Mouse (Mus musculus): ENCODE measurements around the gene Mtus2. TPM values are rescaled to one million over a fixed set of nuclear protein-coding genes. Genes with fewer than 3 reads are reported as not detected.
"Not testable (repeated sequence)": the region's sequence is repeated elsewhere in the genome, so short reads cannot be mapped to it uniquely, and the experiment has no call there.

Gene Mtus2
- polyA plus RNA-seq, 1 experiment from 2014 or later: 13.7 TPM

DNA sequence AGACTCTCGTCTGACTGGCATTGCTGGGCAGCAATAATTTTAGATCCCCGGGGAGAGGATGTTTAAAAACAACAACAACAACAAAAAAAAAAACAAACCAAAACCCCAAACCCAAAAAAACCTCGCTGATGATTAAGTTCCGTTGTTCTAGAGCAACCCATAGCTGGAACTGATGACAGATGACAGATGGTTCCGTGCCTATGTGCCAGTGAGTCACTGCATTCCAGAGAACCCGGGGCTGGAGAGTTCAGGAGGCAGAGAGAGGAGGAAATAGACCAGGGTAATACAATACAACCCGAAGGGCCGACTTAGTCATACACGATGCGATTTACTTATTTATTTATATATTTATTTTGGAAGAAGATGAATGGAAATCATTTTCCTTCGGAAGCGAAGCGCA lies 22.0 kb upstream of the Mtus2 start:
- H3K9me3 ChIP-seq (replicated peaks): 0 out of 2 replicates have a peak, but pooled peaks cover 4% of the 10 kb centered on the region
- H3K4me1 ChIP-seq: no peaks in the 10 kb centered on the region
- no peaks in the 10 kb centered on the region for H3K36me3 ChIP-seq (ENCODE audit: poor library complexity, severe bottlenecking)
- no peak for ATAC-seq
- H3K4me2 ChIP-seq: no peak overlapping the region
- H3K27me3 ChIP-seq: no peaks in the 10 kb centered on the region
- WGBS: 93% methylated on average over 13 of the region's 13 CpGs
- no peak overlapping the region for H3K9ac ChIP-seq
- H3K4me3 ChIP-seq: no peak overlapping the region
- H3K27ac ChIP-seq: no peak overlapping the region

DNA sequence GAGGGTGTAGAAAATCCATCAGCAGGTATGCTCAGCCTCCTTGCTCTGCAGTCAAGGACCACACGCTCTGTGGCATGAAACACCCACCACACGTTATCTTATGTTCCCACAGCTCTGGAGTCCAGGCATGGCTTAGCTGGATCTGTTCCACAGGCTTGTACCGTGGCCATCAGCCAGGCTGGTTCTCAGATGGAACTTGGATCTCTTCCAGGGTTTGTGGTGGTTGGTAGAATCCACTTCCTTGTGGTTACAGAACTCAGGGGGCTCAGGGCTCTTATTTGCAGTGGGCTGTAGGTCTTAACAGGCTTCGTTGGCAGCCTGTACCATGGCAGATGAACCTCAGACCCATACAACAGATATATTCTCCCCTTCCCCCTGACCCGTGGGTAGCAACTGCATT lies 17.9 kb upstream of the Mtus2 start:
- 0 out of 2 replicates have a peak, but pooled peaks cover 12% of the 10 kb centered on the region for H3K9me3 ChIP-seq (replicated peaks)
- 78% methylated on average over 5 of the region's 5 CpGs for WGBS
- H3K27me3 ChIP-seq: no peaks in the 10 kb centered on the region
- ATAC-seq: no peak
- no peak overlapping the region for H3K9ac ChIP-seq
- H3K4me3 ChIP-seq: no peak overlapping the region
- H3K36me3 ChIP-seq (ENCODE audit: poor library complexity, severe bottlenecking): no peaks in the 10 kb centered on the region
- H3K4me2 ChIP-seq: no peak overlapping the region
- H3K4me1 ChIP-seq: no peaks in the 10 kb centered on the region
- no peak overlapping the region for H3K27ac ChIP-seq

DNA sequence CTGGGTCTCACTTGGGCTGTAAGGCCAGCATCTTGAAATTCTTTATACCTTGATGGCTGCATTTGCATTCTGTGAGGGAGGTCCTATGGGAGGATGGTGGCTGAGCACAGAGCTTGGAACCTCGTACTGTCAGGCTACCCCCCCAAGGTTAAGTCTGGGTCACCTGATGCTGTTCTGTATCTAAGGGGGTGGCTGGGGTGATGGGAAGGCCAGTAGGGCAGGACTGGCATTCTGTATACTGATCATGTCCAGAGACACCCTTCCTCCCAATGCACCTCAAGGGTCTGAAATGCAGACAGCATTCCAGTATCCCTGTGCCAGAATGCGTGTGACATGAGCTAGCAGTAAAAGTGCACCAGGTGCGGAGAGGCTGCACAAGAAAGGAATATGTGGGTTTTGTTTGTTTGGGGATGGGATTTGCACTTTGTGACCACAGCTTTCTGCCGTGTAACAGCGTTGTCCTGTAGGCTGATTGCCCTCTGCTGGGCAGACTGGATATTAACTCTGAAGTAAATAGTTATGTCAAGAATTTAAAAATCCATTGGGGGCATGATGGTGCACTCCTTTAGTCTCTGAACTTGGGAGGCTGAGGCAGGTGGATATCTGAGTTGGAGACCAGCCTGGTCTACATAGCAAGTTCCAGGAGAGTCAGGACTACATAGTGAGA lies 12.0 kb upstream of the Mtus2 start:
- 45% methylated on average over 5 of the region's 5 CpGs for WGBS
- ATAC-seq: no peak
- H3K27ac ChIP-seq: no peak overlapping the region

DNA sequence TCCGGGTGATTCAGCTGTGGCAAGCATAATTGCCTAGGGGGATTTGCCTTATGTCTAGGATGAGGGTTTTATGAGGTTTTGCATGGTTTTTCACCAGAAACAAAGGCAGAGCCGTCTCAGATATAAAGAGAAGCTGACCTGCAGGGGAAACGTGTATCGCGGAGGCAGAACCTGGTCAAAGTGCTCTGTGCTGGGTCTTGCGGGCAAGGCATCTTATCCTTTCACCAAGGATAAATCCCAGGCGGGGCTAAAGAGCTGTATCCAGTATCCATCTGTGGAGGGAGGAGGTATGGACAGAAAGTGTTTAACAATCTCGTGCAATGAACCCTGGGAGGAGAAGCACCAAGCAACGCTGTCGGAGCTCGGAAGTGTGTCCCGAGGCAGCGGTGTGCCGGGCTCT lies 7.2 kb upstream of the Mtus2 start:
- H3K36me3 ChIP-seq (ENCODE audit: poor library complexity, severe bottlenecking): no peaks in the 10 kb centered on the region
- WGBS: 79% methylated on average over 14 of the region's 14 CpGs
- no peak overlapping the region for H3K27ac ChIP-seq
- no peaks in the 10 kb centered on the region for H3K27me3 ChIP-seq
- ATAC-seq: no peak
- no peaks in the 10 kb centered on the region for H3K9me3 ChIP-seq (replicated peaks)
- H3K9ac ChIP-seq: no peak overlapping the region
- H3K4me1 ChIP-seq: no peaks in the 10 kb centered on the region
- H3K4me3 ChIP-seq: no peak overlapping the region
- H3K4me2 ChIP-seq: no peak overlapping the region

More for the DNA sequence above, 12.0 kb upstream of the Mtus2 start:
- Histone ChIP-seq H3K4me2 (no peak overlapping the region), H3K9ac (no peak overlapping the region), H3K27me3 (no peaks in the 10 kb centered on the region), H3K4me1 (no peaks in the 10 kb centered on the region), H3K9me3 (replicated peaks) (0 out of 2 replicates have a peak, but pooled peaks cover 8% of the 10 kb centered on the region), H3K36me3 (ENCODE audit: poor library complexity, severe bottlenecking) (no peaks in the 10 kb centered on the region), H3K4me3 (no peak overlapping the region)

DNA sequence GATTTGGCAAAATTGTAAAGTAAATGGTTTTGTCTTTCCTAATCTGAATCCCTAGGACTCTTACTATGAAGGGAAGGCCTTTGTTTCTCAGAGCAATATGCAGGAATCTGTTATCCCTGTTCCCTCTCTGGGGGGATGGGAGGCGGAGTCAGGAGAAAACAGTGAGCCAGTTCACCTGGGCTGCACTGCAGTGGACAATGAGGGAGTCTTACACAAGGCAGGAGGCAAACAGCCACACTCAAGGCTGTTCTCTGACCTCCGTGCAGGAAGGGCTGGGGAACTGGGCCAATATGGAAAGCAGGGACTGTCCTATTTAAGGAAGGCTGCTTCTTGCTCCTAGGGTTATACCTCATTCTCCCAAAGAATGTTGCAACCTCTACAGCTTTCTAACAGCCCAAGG lies 5.4 kb upstream of the Mtus2 start:
- no peaks in the 10 kb centered on the region for H3K36me3 ChIP-seq (ENCODE audit: poor library complexity, severe bottlenecking)
- 45% methylated on average over 2 of the region's 2 CpGs for WGBS
- H3K9me3 ChIP-seq (replicated peaks): no peaks in the 10 kb centered on the region

DNA sequence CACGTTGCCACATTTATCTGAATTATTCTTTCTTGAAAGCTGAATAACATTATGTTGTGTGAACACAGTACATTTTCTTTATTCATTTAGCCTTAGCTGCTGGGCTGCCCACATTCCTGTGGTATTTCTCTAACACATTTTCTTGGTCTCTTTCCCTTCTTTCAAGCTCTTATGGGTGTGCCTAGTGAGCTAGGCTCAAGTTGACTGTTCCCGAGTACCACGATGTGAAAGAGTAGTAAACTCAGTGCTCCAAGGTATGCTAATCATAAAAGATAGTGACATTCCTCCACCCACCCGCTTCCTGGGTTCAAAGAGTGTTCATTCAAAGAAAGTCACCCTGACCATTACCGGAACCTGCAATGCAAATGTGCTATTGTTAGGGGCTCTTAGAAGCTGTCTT lies 3.9 kb upstream of the Mtus2 start:
- not testable (repeated sequence) for H3K9ac ChIP-seq; H3K27ac ChIP-seq; H3K36me3 ChIP-seq (ENCODE audit: poor library complexity, severe bottlenecking); H3K4me2 ChIP-seq; H3K9me3 ChIP-seq (replicated peaks); ATAC-seq; H3K4me3 ChIP-seq
- H3K4me1 ChIP-seq: peaks cover 20% of the 10 kb centered on the region
- H3K27me3 ChIP-seq: peaks cover 23% of the 10 kb centered on the region
- 89% methylated on average over 5 of the region's 5 CpGs for WGBS

More for the DNA sequence above, 5.4 kb upstream of the Mtus2 start:
- Histone ChIP-seq H3K27me3 (peaks cover 19% of the 10 kb centered on the region), H3K4me3 (no peak overlapping the region), H3K4me1 (peaks cover 9% of the 10 kb centered on the region), H3K27ac (no peak overlapping the region), H3K4me2 (no peak overlapping the region), H3K9ac (no peak overlapping the region)
- no peak for ATAC-seq

DNA sequence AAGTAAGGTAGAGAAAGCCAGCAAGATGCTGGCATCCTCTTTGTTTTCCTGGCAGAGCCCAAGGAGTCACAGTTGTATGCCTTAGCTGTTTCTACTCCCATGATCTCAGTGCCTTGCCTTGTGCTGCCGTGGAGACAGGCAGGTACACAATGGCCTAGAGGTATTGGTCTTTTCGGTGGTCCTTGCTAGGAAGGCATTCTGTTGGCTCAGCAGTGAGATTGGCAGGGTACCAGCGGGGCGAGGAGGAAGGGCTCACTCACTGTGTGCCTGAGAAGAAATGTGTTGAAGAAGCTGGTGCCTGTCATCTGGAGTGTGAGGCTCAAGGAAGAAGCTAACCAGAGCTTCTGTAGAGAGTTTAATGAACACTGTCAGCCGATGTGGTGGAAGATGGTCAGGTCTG lies 1.4 kb upstream of the Mtus2 start:
- Histone ChIP-seq H3K27me3 (peaks cover 29% of the 10 kb centered on the region), H3K36me3 (ENCODE audit: poor library complexity, severe bottlenecking) (no peaks in the 10 kb centered on the region), H3K4me3 (no peak overlapping the region), H3K9ac (no peak overlapping the region), H3K9me3 (replicated peaks) (no peaks in the 10 kb centered on the region), H3K4me2 (0 out of 2 replicates have a peak overlapping the region, but pooled peaks have one; percentile 99), H3K27ac (no peak overlapping the region), H3K4me1 (peaks cover 26% of the 10 kb centered on the region)
- WGBS: 44% methylated on average over 5 of the region's 5 CpGs
- no peak for ATAC-seq

DNA sequence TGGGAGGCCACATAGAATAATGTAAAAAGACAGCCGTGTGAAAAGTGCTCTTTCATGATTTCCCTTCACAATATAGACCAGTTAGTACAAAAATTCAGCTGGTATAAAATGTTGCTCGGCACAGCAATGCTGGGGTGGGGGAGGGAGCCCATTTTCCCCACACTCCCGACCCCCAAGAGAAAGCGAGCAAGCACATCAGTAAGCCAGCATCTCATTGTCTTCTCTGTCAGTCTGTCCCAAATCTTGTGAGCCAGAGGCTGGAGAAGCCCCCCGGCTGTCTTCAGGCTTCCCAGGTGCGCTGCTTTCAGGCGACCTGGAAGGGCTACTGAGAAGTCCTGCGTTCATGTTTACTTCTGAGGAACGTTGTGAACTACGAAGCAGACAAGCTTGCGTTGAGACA lies 699 bp upstream of the Mtus2 start:
- H3K9ac ChIP-seq: peak overlapping the region; percentile 10
- peaks cover 26% of the 10 kb centered on the region for H3K4me1 ChIP-seq
- H3K27ac ChIP-seq: no peak overlapping the region
- peak overlapping the region; percentile 99 for H3K4me2 ChIP-seq
- H3K36me3 ChIP-seq (ENCODE audit: poor library complexity, severe bottlenecking): no peaks in the 10 kb centered on the region
- H3K9me3 ChIP-seq (replicated peaks): no peaks in the 10 kb centered on the region
- H3K4me3 ChIP-seq: peak overlapping the region; percentile 65
- ATAC-seq: no peak
- H3K27me3 ChIP-seq: peaks cover 29% of the 10 kb centered on the region
- WGBS: 2% methylated on average over 11 of the region's 11 CpGs

DNA sequence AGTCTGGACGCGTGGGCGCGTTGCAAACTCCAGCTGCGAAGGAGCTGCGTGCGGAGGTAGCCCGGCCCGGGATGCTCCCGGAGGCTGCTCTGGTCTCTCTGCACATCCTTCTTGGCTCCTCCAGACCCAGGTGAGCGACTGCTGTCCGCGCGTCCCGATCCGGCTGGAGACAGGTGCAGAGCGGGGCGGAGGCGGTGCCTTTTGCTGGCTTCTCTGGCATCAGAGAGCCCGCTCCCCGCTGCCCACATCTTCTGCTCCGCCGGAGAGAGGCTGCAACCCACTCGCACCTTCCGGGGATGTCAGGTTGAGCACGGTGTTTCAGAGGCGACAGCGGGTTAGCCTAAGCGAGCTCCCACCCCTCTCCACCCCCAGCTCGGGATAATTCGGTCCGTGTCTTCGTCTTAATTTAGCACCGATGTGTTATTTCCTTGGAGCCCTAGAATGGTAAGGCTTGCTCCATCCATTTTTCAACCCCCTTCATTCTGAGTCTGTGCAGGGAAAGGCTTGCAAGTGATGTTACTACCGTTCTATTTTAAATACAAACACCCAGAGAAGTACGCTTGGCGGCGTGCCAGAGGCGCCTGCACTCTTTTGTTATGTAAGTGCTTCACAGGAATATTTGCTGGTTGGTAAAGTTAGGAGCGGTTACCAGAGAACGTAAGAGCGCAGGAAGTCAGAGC lies 612 bp downstream of the Mtus2 start:
- peak overlapping the region; percentile 65 for H3K4me3 ChIP-seq
- peaks cover 29% of the 10 kb centered on the region for H3K27me3 ChIP-seq
- no peaks in the 10 kb centered on the region for H3K9me3 ChIP-seq (replicated peaks)
- peak overlapping the region; percentile 99 for H3K4me2 ChIP-seq
- H3K9ac ChIP-seq: peak overlapping the region; percentile 73
- WGBS: under 1% methylated on average over 42 of the region's 42 CpGs
- ATAC-seq: no peak; the same call in 1 of the 2 replicates
- peaks cover 26% of the 10 kb centered on the region for H3K4me1 ChIP-seq
- no peaks in the 10 kb centered on the region for H3K36me3 ChIP-seq (ENCODE audit: poor library complexity, severe bottlenecking)
- no peak overlapping the region for H3K27ac ChIP-seq

DNA sequence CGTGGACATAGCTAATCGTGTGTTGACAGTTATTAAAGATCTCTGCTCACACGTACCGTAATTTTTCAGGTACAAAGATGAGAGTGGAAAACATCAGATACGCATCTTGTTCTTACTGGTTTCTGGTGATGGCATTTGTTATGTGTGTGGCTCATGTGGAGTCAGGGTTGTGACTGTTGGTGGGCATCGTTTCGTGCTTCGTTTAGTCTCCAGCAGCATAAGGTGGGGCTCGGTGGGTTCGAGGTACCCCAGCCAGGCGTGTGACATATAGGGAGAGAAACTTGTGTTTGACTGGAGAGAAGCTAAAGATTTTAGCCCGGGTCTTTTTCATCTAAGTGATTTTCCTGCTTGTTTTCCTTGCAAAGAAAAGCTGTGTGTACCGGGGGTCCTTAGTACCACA lies 1.4 kb downstream of the Mtus2 start:
- Histone ChIP-seq H3K4me2 (peak overlapping the region; percentile 99), H3K36me3 (ENCODE audit: poor library complexity, severe bottlenecking) (no peaks in the 10 kb centered on the region), H3K9ac (no peak overlapping the region), H3K4me3 (peak overlapping the region; percentile 65; the same call in 1 of the 2 replicates), H3K27ac (no peak overlapping the region), H3K27me3 (peaks cover 29% of the 10 kb centered on the region), H3K9me3 (replicated peaks) (no peaks in the 10 kb centered on the region), H3K4me1 (peaks cover 26% of the 10 kb centered on the region)
- 28% methylated on average over 13 of the region's 13 CpGs for WGBS
- ATAC-seq: no peak

DNA sequence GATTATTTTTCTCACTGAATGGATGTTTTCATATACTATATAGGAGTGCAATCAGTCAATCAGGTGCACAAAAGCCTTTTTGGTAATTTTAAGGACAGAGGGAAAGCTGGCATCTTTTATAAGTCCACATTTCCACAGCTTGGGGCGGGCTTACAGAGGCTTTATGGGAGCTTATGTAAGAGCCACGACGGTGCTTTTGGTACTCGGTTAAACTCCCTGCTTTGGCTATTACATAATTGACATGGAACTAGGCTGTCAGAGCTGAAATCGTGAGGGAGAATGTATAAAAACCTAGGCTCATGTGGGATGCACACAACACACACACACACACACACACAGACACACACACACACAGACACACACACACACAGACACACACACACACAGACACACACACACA lies 2.0 kb downstream of the Mtus2 start:
- Histone ChIP-seq H3K4me1 (peaks cover 26% of the 10 kb centered on the region), H3K27me3 (peaks cover 29% of the 10 kb centered on the region), H3K4me3 (no peak overlapping the region), H3K9ac (no peak overlapping the region), H3K27ac (no peak overlapping the region), H3K36me3 (ENCODE audit: poor library complexity, severe bottlenecking) (no peaks in the 10 kb centered on the region), H3K9me3 (replicated peaks) (no peaks in the 10 kb centered on the region), H3K4me2 (peak overlapping the region; percentile 99; the same call in 1 of the 2 replicates)
- ATAC-seq: no peak
- 24% methylated on average over 5 of the region's 5 CpGs for WGBS

DNA sequence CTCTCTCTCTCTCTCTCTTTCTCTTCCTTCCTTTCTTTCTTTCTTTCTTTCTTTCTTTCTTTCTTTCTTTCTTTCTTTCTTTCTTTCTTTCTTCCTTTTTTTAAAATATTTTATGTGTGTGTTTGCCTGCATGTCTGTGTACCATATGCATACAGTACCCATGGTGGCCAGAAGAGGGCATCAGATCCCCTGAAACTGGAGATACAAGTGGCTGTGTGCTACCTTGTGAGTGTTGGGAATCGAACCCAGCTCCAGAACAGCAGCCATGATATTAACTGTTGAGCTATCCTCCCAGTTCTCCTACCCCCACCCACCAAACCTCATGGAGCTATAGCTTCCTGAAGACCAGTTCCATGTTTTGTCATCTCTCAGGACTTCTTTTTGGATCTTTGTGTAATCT lies 3.7 kb downstream of the Mtus2 start:
- H3K9ac ChIP-seq: no peak overlapping the region
- no peak overlapping the region for H3K4me3 ChIP-seq
- H3K4me2 ChIP-seq: no peak overlapping the region
- H3K4me1 ChIP-seq: peaks cover 26% of the 10 kb centered on the region
- no peaks in the 10 kb centered on the region for H3K36me3 ChIP-seq (ENCODE audit: poor library complexity, severe bottlenecking)
- peaks cover 20% of the 10 kb centered on the region for H3K27me3 ChIP-seq
- no peak overlapping the region for H3K27ac ChIP-seq
- no peaks in the 10 kb centered on the region for H3K9me3 ChIP-seq (replicated peaks)
- no peak for ATAC-seq
- WGBS: 62% methylated on average over 1 of the region's 1 CpGs
